Mouse (Mus musculus): Measurements from ENCODE around the gene Fancm. TPM values are rescaled to one million over a fixed set of nuclear protein-coding genes. Genes with fewer than 3 reads are reported as not detected.

Fancm gene
- polyA plus RNA-seq (2012; rRNA removed; ENCODE audit: low replicate concordance) = 2.6 and 2.8 TPM in 2 replicates

DNA sequence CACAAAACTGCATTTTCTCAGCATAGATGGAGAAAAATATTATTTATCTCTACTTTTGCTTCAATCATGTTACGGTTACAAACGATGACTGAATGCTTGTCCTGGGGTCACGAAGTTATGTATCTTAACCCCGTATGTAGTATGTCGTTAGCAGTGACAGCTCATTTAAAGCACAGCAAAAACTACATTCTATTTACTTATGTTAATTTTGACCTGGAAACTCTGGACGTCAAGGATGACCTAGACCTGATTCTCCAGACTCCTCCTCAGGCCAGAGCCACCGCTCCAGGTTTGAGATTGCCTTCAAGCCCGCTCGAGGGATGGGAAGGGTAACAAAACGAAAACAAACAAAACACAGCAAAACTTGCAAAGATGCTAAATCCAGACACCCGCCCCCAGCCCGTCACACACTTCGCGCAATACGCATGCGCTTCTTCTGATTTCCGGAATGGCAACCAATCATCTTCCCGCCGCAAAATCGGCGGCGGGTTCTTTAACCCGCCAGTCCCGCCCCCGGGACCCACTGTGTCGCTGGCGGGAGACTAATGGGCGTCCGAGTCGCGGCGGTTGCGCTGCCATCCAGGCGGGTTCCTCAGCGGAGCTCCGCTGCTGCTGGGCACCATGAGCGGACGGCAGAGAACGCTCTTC lies at the start of gene Fancm:
Gene Fancm, plus strand, starts transcription at position 519 of the 648 bp plus-strand sequence.

GRCm38 (mm10) chr12:65036190-65036870 lies 39.1 kb upstream of the Fancm start, which contains the start of gene Prpf39:
Gene Prpf39 (plus strand): TSS chr12:65036333.

GRCm38 (mm10) chr12:65073611-65074178 lies 1.7 kb upstream of the Fancm start, which contains the start of gene Fkbp3:
Gene Fkbp3 (minus strand): TSS chr12:65074007.

GRCm38 (mm10) chr12:65172021-65172951 lies 96.9 kb downstream of the Fancm start, which contains the start of gene Mis18bp1:
Gene Mis18bp1 (minus strand): TSS chr12:65172604.

Other genes with a start within 250 kb of the Fancm start
- 1.3 and 2.1 TPM in 2 replicates for gene Gm527, start 157.7 kb upstream of the Fancm start, polyA plus RNA-seq (2012; rRNA removed; ENCODE audit: low replicate concordance)
- 3.0 and 4.2 TPM in 2 replicates for gene Klhl28, start 110.1 kb upstream of the Fancm start, polyA plus RNA-seq (2012; rRNA removed; ENCODE audit: low replicate concordance)
- 4.4 and 7.6 TPM in 2 replicates for gene Togaram1, start 109.8 kb upstream of the Fancm start, polyA plus RNA-seq (2012; rRNA removed; ENCODE audit: low replicate concordance)
- gene Prpf39, start 39.3 kb upstream of the Fancm start, polyA plus RNA-seq (2012; rRNA removed; ENCODE audit: low replicate concordance) = 9.7 and 17.0 TPM in 2 replicates
- gene Fkbp3, start 1.6 kb upstream of the Fancm start, polyA plus RNA-seq (2012; rRNA removed; ENCODE audit: low replicate concordance) = 26.1 and 35.1 TPM in 2 replicates
- 0.06 and 0.85 TPM in 2 replicates for gene Mis18bp1, start 97.0 kb downstream of the Fancm start, polyA plus RNA-seq (2012; rRNA removed; ENCODE audit: low replicate concordance)
- gene Wdr20rt, start 149.9 kb downstream of the Fancm start, polyA plus RNA-seq (2012; rRNA removed; ENCODE audit: low replicate concordance) = not detected in 2 replicates